Mouse (Mus musculus) ES-E14 (cell line): ENCODE measurements around the gene Tcta.

Experiments
- HCFC1 ChIP-seq: IDR thresholded peaks from 2 replicates; pipeline ENCODE4 v1.6.1; 2012; ENCODE audit warnings: low read length, inconsistent platforms, borderline replicate concordance; ENCODE audit not compliant: insufficient read depth
- MAFK ChIP-seq: IDR thresholded peaks from 2 replicates; pipeline ENCODE4 v1.6.1; 2014; ENCODE audit warnings: mild to moderate bottlenecking, low read depth, low read length, inconsistent platforms; ENCODE audit not compliant: insufficient read depth
- ZC3H11A ChIP-seq: IDR thresholded peaks from 2 replicates; pipeline ENCODE4 v1.6.1; 2012; ENCODE audit warnings: low read depth, mild to moderate bottlenecking, inconsistent platforms, low read length, borderline replicate concordance
- ZNF384 ChIP-seq: IDR thresholded peaks from 2 replicates; pipeline ENCODE4 v1.6.1; 2012; ENCODE audit warnings: low read depth, low read length, inconsistent platforms

- TF ChIP-seq HCFC1 (no peak), ZC3H11A (no peak), MAFK (no peak), ZNF384 (no peak)
Observed at GRCm38 (mm10) chr9:108348290-108348680, 42.3 kb upstream of the Tcta start.
